Mouse (Mus musculus) heart, embryonic 11.5 days (tissue): ENCODE measurements around the gene Ubqlnl. TPM values are rescaled to one million over a fixed set of nuclear protein-coding genes. Genes with fewer than 3 reads are reported as not detected.

Experiments
- ATAC-seq: fragments of 200-750 bp; cut with Nextera tagmentation; replicated peaks from 2 replicates; pipeline ENCODE4 v1.8.0; 2017; ENCODE audit warnings: moderate library complexity; ENCODE audit not compliant: insufficient number of reproducible peaks, low FRiP score, low TSS enrichment
- H3K27ac ChIP-seq: fragments of 300-500 bp; sonication (generic); 2 replicates; pipeline ENCODE4 v1.5.1; 2014; ENCODE audit warnings: mild to moderate bottlenecking, low read depth, low read length
- H3K27me3 ChIP-seq: fragments of 300-500 bp; sonication (generic); 2 replicates; pipeline ENCODE4 v1.6.1; 2014; ENCODE audit warnings: mild to moderate bottlenecking, low read length, mixed read lengths; ENCODE audit not compliant: control insufficient read depth, insufficient read depth
- H3K36me3 ChIP-seq: fragments of 300-500 bp; sonication (generic); 2 replicates; pipeline ENCODE4 v1.6.1; 2014; ENCODE audit warnings: mild to moderate bottlenecking, low read length, moderate library complexity, mixed read lengths; ENCODE audit not compliant: control insufficient read depth, insufficient read depth
- H3K4me1 ChIP-seq: fragments of 300-500 bp; sonication (generic); 2 replicates; pipeline ENCODE4 v1.6.1; 2014; ENCODE audit warnings: low read length; ENCODE audit not compliant: control insufficient read depth, insufficient read depth
- H3K4me2 ChIP-seq: fragments of 300-500 bp; sonication (generic); 2 replicates; pipeline ENCODE4 v1.6.1; 2014; ENCODE audit warnings: mild to moderate bottlenecking, moderate library complexity
- H3K4me3 ChIP-seq: fragments of 300-500 bp; sonication (generic); 2 replicates; pipeline ENCODE4 v1.5.1; 2014; ENCODE audit warnings: low read depth, low read length
- H3K9ac ChIP-seq: fragments of 300-500 bp; sonication (generic); 2 replicates; pipeline ENCODE4 v1.6.1; 2014; ENCODE audit warnings: mild to moderate bottlenecking, low read depth, low read length, moderate library complexity
- H3K9me3 ChIP-seq: fragments of 300-500 bp; sonication (generic); replicated peaks from 2 replicates; pipeline ENCODE4 v1.6.1; 2016; ENCODE audit warnings: low read length; ENCODE audit not compliant: control insufficient read depth
- WGBS: fragments of 180-500 bp; shearing (Covaris S2); extraction: QIAGEN DNeasy Blood & Tissue Kit; methylation state at CpG from one replicate; pipeline ENCODE4 v1.1.7; 2014; ENCODE audit not compliant: insufficient replicate concordance; 5-methylcytosine and 5-hydroxymethylcytosine counted together
- polyA plus RNA-seq: library from polyadenylated mRNA; unstranded; fragments of >200 nt; fragmentation: Nextera tagmentation; extraction: Ambion mirVana; gene quantifications from 2 replicates; pipeline ENCODE4 v1.2.1, GENCODE M21; 2014

The Ubqlnl gene
- polyA plus RNA-seq, 1 experiment from 2014 or later = not detected

DNA sequence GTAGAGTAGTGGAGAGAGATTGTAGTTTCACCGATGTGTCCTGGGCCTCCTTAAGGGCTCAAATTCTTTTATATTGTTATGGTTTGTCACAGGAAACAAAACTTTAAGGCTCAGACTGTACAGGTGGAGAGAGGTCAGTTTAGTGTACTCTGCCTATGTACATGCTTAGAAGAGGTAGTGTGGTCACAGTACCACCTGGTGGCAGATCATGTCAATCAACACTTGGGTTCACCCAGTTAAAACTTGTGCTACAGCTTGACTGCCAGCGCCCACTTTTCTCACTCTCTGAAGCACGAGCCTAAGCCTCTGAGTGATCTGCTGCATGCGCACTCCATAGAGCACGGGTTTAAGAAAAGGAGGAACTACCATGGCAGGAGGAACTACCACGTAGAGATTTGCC lies 16.7 kb upstream of the Ubqlnl start:
- H3K9me3 ChIP-seq = no peaks in the 10 kb centered on the region
- no peak overlapping the region for H3K4me3 ChIP-seq
- 76% methylated on average over 6 of the region's 6 CpGs for whole genome bisulfite sequencing
- H3K9ac ChIP-seq = no peak overlapping the region
- no peaks in the 10 kb centered on the region for H3K36me3 ChIP-seq
- H3K27me3 ChIP-seq = no peaks in the 10 kb centered on the region
- no peak overlapping the region for H3K4me2 ChIP-seq
- ATAC-seq = no peak
- H3K4me1 ChIP-seq = no peaks in the 10 kb centered on the region
- no peak overlapping the region for H3K27ac ChIP-seq

DNA sequence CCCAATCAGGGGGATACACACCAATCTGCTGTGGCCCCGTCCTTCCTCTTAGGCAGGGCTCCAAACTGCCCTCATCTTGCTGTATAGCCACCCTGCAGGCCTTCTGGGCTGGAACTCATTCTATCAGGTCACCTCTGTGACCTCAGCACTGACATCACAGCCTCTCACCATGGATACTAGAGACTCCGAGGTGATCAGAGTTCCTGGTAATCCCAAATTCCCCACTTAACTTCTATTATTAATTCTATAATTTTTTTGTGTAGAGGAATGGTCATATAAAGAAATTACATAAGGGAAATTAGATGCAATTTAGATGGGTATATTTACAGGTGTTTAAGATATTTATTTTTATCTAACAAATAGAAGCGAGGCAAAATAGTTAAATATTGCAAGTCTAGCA lies 7.2 kb downstream of the Ubqlnl start, which contains the start of gene Ubqln3:
Gene Ubqln3 (minus strand): TSS at position 101 of the 400 bp plus-strand sequence.
- Histone ChIP-seq H3K27ac (no peak within 1 kb of the TSS), H3K9me3 (no peaks in the 10 kb centered on the region), H3K9ac (no peak within 1 kb of the TSS), H3K4me1 (no peaks in the 10 kb centered on the region), H3K4me3 (no peak within 1 kb of the TSS), H3K27me3 (no peaks in the 10 kb centered on the region), H3K4me2 (no peak within 1 kb of the TSS), H3K36me3 (no peaks in the 10 kb centered on the region)
- ATAC-seq = no peak
- WGBS = 56% methylated on average over 3 of the region's 3 CpGs

DNA sequence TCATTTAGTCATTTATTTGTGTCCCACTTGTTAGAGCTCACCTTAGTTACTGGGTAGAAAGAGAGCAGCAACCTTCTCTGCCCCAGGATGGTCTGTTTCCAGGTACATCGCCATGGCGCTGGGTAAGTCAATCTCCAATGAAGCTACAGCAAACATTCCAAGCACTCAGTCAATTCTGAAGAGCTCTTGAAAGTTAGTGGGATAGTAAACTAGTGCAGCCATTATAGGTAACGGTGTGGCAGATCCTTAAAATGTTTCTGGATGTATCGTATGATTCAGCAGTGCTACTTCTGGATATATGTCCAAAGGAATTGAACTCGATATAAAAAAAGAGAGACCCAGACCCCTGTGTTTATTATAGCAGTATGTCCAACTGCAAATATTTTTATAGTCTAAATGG lies 13.1 kb downstream of the Ubqlnl start, which contains the start of gene Olfr643:
Gene Olfr643 (minus strand): TSS at position 101 of the 400 bp plus-strand sequence.
- Histone ChIP-seq H3K27ac (no peak within 1 kb of the TSS), H3K9ac (no peak within 1 kb of the TSS), H3K4me1 (no peaks in the 10 kb centered on the region), H3K27me3 (no peaks in the 10 kb centered on the region), H3K4me2 (no peak within 1 kb of the TSS), H3K36me3 (no peaks in the 10 kb centered on the region), H3K4me3 (no peak within 1 kb of the TSS), H3K9me3 (no peaks in the 10 kb centered on the region)
- ATAC-seq = no peak
- 80% methylated on average over 5 of the region's 5 CpGs for WGBS

DNA sequence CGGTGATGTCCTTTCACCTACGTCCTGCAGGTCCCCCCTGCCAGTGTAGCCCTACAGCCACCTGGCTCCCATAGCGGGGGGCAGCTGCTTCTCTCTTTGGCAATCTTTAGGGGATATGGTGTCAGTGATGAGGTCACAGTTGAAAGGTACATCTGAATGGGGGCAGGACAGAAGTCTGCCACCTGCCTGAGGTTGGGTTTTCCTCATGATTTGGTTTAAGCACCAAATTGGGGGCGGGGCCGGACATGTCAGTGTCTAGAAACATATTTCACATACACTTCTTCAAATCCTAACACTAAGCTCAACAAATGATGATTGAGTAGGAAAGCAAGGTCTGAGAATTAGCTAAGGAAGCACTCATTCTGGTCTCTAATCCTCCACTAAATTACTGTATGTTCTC lies 20.6 kb downstream of the Ubqlnl start, which contains the start of gene Ubqln5:
Gene Ubqln5 (minus strand): TSS at position 101 of the 400 bp plus-strand sequence.
- no peak within 1 kb of the TSS for H3K27ac ChIP-seq
- H3K27me3 ChIP-seq = no peaks in the 10 kb centered on the region
- H3K36me3 ChIP-seq = no peaks in the 10 kb centered on the region
- no peak for ATAC-seq
- H3K4me3 ChIP-seq = no peak within 1 kb of the TSS
- WGBS = 82% methylated on average over 5 of the region's 5 CpGs
- H3K4me1 ChIP-seq = no peaks in the 10 kb centered on the region
- H3K4me2 ChIP-seq = no peak within 1 kb of the TSS
- H3K9me3 ChIP-seq = no peaks in the 10 kb centered on the region
- no peak within 1 kb of the TSS for H3K9ac ChIP-seq

- H3K27me3 ChIP-seq = no peaks in the 10 kb centered on the region
- no peaks in the 10 kb centered on the region for H3K36me3 ChIP-seq
- ATAC-seq = no peak
- no peaks in the 10 kb centered on the region for H3K9me3 ChIP-seq
- no peak within 1 kb of the TSS for H3K27ac ChIP-seq
- no peaks in the 10 kb centered on the region for H3K4me1 ChIP-seq
- no peak within 1 kb of the TSS for H3K4me2 ChIP-seq
- no peak within 1 kb of the TSS for H3K4me3 ChIP-seq
- H3K9ac ChIP-seq = no peak within 1 kb of the TSS
Measured at GRCm38 (mm10) chr7:104104757-104104972, 45.7 kb downstream of the Ubqlnl start, which contains the start of gene Olfr646. Gene Olfr646, plus strand, starts transcription at chr7:104104873.

DNA sequence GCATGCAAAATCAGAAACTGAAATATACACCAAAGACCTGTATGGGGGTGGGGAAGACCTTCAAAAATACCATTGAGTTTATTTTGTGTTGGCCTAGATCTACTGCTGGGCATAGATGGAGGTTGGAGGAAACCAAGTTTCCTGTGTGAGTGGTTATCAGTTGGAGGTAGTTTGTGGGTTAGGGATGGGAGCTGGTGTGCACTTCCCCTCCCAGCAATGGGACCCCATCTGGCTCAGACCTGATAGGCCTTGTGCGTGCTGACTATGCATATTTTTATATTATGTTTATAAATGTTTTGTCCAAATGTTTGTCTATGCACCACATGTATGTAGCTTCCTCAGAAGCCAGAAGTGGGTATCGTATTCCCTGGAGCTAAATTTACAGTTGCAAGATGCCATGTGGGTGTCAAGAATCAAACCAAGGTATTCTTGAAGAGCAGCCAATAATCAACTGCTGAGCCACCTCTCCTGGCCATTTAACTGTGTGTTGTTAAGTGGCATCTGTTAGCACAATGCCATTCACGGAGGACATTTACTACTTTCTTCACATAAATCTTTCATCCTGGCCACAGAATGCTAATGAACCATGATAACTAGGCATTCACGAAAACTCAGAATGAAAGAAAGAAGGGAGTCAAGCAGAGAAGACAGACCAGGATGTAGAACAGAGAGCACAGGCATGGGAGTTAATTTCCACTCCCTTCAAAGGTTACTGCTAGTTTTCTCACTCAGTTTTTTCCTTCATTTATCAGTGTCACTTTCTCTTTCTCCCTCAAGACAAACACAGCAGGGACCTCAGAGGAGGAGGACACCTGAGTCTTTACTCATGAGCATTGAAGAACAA lies 46.2 kb downstream of the Ubqlnl start:
- ATAC-seq = no peak
- Histone ChIP-seq H3K4me1 (no peaks in the 10 kb centered on the region), H3K27ac (no peak overlapping the region), H3K4me2 (no peak overlapping the region), H3K27me3 (no peaks in the 10 kb centered on the region), H3K9ac (no peak overlapping the region), H3K9me3 (no peaks in the 10 kb centered on the region), H3K4me3 (no peak overlapping the region), H3K36me3 (no peaks in the 10 kb centered on the region)
- 59% methylated on average over 4 of the region's 4 CpGs for WGBS

Other genes with a start within 250 kb of the Ubqlnl start
- gene Olfr65, start 247.1 kb downstream of the Ubqlnl start, polyA plus RNA-seq = not detected in 2 replicates
- not detected in 2 replicates for gene Olfr631, start 221.7 kb downstream of the Ubqlnl start, polyA plus RNA-seq
- gene Olfr632, start 216.2 kb downstream of the Ubqlnl start, polyA plus RNA-seq = 0.07 and 0.11 TPM in 2 replicates
- gene Olfr633, start 206.1 kb downstream of the Ubqlnl start, polyA plus RNA-seq = not detected in 2 replicates
- not detected in 2 replicates for gene Olfr635, start 179.4 kb downstream of the Ubqlnl start, polyA plus RNA-seq
- gene Olfr638, start 151.8 kb downstream of the Ubqlnl start, polyA plus RNA-seq = not detected in 2 replicates
- 0.03 TPM in 1 of 2 replicates, not detected in the other for gene Olfr639, start 133.3 kb downstream of the Ubqlnl start, polyA plus RNA-seq
- not detected in 2 replicates for gene Olfr640, start 125.0 kb downstream of the Ubqlnl start, polyA plus RNA-seq
- gene Olfr641, start 115.1 kb downstream of the Ubqlnl start, polyA plus RNA-seq = not detected in 2 replicates
- not detected in 2 replicates for gene Olfr642, start 97.9 kb downstream of the Ubqlnl start, polyA plus RNA-seq
- gene 4930516K23Rik, start 89.1 kb downstream of the Ubqlnl start, polyA plus RNA-seq = not detected in 2 replicates
- gene Olfr644, start 78.7 kb downstream of the Ubqlnl start, polyA plus RNA-seq = not detected in 2 replicates
- not detected in 2 replicates for gene Olfr645, start 65.1 kb downstream of the Ubqlnl start, polyA plus RNA-seq
- not detected in 2 replicates for gene Olfr646, start 45.7 kb downstream of the Ubqlnl start, polyA plus RNA-seq
- not detected in 2 replicates for gene Ubqln5, start 20.7 kb downstream of the Ubqlnl start, polyA plus RNA-seq
- not detected in 2 replicates for gene Olfr643, start 13.2 kb downstream of the Ubqlnl start, polyA plus RNA-seq
- not detected in 2 replicates for gene Ubqln3, start 7.3 kb downstream of the Ubqlnl start, polyA plus RNA-seq
- not detected in 2 replicates for gene Olfm5, start 14.3 kb upstream of the Ubqlnl start, polyA plus RNA-seq
- gene Olfr648, start 32.8 kb upstream of the Ubqlnl start, polyA plus RNA-seq = 0.24 and 0.30 TPM in 2 replicates
- gene Olfr649, start 45.4 kb upstream of the Ubqlnl start, polyA plus RNA-seq = not detected in 2 replicates
- gene Trim6, start 68.2 kb upstream of the Ubqlnl start, polyA plus RNA-seq = 9.8 and 9.9 TPM in 2 replicates
- 2.2 and 2.9 TPM in 2 replicates for gene Trim34a, start 93.9 kb upstream of the Ubqlnl start, polyA plus RNA-seq
- gene Trim5, start 137.5 kb upstream of the Ubqlnl start, polyA plus RNA-seq = 0.42 and 0.57 TPM in 2 replicates
- 9.3 and 10.6 TPM in 2 replicates for gene Trim12a, start 164.9 kb upstream of the Ubqlnl start, polyA plus RNA-seq
- gene Trim34b, start 178.9 kb upstream of the Ubqlnl start, polyA plus RNA-seq = 0.20 TPM in 1 of 2 replicates, not detected in the other
- 1.6 and 2.8 TPM in 2 replicates for gene Trim12c, start 202.8 kb upstream of the Ubqlnl start, polyA plus RNA-seq
- gene Trim30b, start 219.3 kb upstream of the Ubqlnl start, polyA plus RNA-seq = 0.16 TPM in 1 of 2 replicates, not detected in the other